Mouse (Mus musculus) hindbrain, embryonic 14.5 days (tissue): ENCODE results near the gene Efr3b. TPM values are rescaled to one million over a fixed set of nuclear protein-coding genes. Genes with fewer than 3 reads are reported as not detected.
A peak's percentile ranks its signal among the peaks of the same experiment; 100 is the strongest.

Experiments used
- ATAC-seq: fragments of 200-750 bp; cut with Nextera tagmentation; 2 replicates; pipeline ENCODE4 v1.8.0; 2017; ENCODE audit warnings: moderate number of reproducible peaks, mild to moderate bottlenecking, moderate TSS enrichment, moderate library complexity; ENCODE audit not compliant: low FRiP score
- DNase-seq: peaks from one replicate; pipeline ENCODE4 v3.0.0-alpha.2; 2015; ENCODE audit warnings: low spot score
- H3K27ac ChIP-seq: fragments of 300-500 bp; sonication (generic); 2 replicates; pipeline ENCODE4 v1.5.1; 2014; ENCODE audit warnings: mild to moderate bottlenecking, moderate library complexity
- H3K27me3 ChIP-seq: fragments of 300-500 bp; sonication (generic); 2 replicates; pipeline ENCODE4 v1.6.1; 2014; ENCODE audit warnings: mild to moderate bottlenecking, low read length, mixed read lengths; ENCODE audit not compliant: control insufficient read depth, insufficient read depth
- H3K36me3 ChIP-seq: fragments of 300-500 bp; sonication (generic); replicated peaks from 2 replicates; pipeline ENCODE4 v1.6.1; 2014; ENCODE audit not compliant: control insufficient read depth, insufficient read depth
- H3K4me1 ChIP-seq: fragments of 300-500 bp; sonication (generic); replicated peaks from 2 replicates; pipeline ENCODE4 v1.6.1; 2014; ENCODE audit warnings: antibody characterized with exemption, low read length, mixed read lengths; ENCODE audit not compliant: control insufficient read depth, insufficient read depth
- H3K4me2 ChIP-seq: fragments of 300-500 bp; sonication (generic); replicated peaks from 2 replicates; pipeline ENCODE4 v1.6.1; 2014; ENCODE audit warnings: mild to moderate bottlenecking, moderate library complexity
- H3K4me3 ChIP-seq: fragments of 300-500 bp; sonication (generic); replicated peaks from 2 replicates; pipeline ENCODE4 v1.5.1; 2014; ENCODE audit warnings: mild to moderate bottlenecking, low read length
- H3K9ac ChIP-seq: fragments of 300-500 bp; sonication (generic); 2 replicates; pipeline ENCODE4 v1.6.1; 2014
- H3K9me3 ChIP-seq: fragments of 300-500 bp; sonication (generic); 2 replicates; pipeline ENCODE4 v1.6.1; 2016; ENCODE audit warnings: low read length; ENCODE audit not compliant: control insufficient read depth
- WGBS: fragments of 180-500 bp; shearing (Covaris S2); extraction: QIAGEN DNeasy Blood & Tissue Kit; methylation state at CpG from one replicate; pipeline ENCODE4 v1.1.7; 2014; 5-methylcytosine and 5-hydroxymethylcytosine counted together
- polyA plus RNA-seq: library from polyadenylated mRNA; unstranded; fragments of >200 nt; fragmentation: Nextera tagmentation; extraction: Ambion mirVana; gene quantifications from 2 replicates; pipeline ENCODE4 v1.2.1, GENCODE M21; 2014

Gene Efr3b
- polyA plus RNA-seq, 1 experiment from 2014 or later, result 35.9 TPM

DNA sequence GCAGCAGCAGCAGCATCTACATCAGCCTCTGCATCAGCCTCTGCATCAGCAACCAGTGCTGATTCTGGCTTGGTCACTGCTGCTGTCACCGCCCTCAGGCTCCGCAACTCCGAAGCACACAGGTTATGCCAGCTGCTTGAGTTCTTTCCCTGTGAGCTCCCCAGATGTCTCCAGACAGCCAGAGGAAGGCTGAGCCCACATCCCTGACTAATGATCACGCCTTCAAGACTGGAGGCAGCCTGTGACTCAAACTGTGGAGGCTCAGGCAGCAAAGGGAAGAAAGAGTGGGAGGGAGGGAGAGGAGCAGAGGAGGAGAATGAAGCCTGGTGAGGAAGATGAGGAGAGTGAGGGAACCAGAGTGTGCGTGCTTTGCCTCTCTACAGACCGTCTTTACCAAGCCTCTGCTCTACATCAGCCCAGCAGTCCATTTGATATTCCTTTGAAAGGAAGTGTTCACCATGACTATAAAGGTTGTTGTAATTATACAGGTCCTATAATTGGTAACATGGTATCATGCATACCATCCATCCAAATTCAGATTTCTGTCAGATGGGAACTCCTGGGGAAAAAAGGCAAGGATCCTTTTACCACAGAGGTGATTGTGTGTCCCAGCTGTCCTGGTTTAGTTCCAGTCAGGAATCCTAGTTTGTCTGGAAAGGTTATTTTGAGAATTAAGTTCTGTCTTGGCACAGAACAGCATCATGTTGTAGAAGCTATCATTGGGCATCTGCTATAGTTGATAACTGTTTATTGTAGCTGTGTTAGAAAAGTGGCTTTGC is 28.2 kb upstream of the Efr3b start:
- no peaks in the 10 kb centered on the region for H3K27me3 ChIP-seq
- H3K4me2 ChIP-seq, result no peak overlapping the region
- no peaks in the 10 kb centered on the region for H3K9me3 ChIP-seq
- no peak for ATAC-seq
- peak overlapping the region; percentile 31; the same call in 1 of the 2 replicates for H3K9ac ChIP-seq
- no peak for DNase-seq
- H3K27ac ChIP-seq, result no peak overlapping the region
- H3K4me1 ChIP-seq, result no peaks in the 10 kb centered on the region
- no peaks in the 10 kb centered on the region for H3K36me3 ChIP-seq
- H3K4me3 ChIP-seq, result no peak overlapping the region
- 73% methylated on average over 6 of the region's 6 CpGs for WGBS

DNA sequence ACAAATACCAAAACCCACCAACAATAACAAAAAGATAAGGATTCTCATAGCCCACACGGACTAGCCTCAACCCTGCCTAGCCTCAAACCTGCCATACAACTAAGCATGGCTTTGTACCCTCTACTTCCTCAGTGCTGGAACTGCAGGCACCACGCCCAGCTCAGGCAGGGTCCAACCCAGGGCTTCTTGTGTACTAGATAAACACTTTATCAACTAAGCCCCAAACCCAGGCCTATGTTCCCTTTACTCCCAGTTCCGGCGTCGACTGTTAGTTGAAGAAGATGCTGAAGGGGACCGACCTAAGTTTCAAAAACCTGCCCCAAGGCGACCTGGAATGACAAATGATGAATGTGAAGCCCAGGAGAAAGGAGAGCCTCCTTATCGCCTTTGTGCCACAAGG is 27.2 kb upstream of the Efr3b start:
- no peaks in the 10 kb centered on the region for H3K9me3 ChIP-seq
- no peaks in the 10 kb centered on the region for H3K4me1 ChIP-seq
- ATAC-seq (no peak), DNase-seq (no peak)
- H3K4me3 ChIP-seq, result no peak overlapping the region
- H3K36me3 ChIP-seq, result no peaks in the 10 kb centered on the region
- H3K9ac ChIP-seq, result 0 out of 2 replicates have a peak overlapping the region, but pooled peaks have one; percentile 31
- no peaks in the 10 kb centered on the region for H3K27me3 ChIP-seq
- H3K27ac ChIP-seq, result no peak overlapping the region
- 80% methylated on average over 8 of the region's 8 CpGs for WGBS
- no peak overlapping the region for H3K4me2 ChIP-seq

DNA sequence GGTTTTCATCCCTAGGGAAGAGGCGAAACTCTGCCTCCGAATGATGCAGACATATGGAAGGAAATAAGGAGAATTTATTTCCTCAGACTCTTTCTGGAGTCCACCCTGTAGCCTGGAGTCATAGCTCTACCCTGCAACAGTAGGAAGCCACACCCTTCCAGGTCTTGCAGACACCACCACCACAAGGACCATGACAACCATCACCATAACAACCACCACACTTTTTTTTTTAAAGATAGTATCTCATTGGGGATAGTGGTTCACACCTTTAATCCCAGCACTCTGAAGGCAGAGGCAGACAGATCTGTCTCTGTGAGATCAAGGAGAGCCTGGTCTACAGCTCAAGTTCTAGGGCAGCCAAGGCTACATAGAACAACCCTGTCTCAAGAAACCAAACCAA is 26.8 kb upstream of the Efr3b start:
- WGBS, result 98% methylated on average over 2 of the region's 2 CpGs

DNA sequence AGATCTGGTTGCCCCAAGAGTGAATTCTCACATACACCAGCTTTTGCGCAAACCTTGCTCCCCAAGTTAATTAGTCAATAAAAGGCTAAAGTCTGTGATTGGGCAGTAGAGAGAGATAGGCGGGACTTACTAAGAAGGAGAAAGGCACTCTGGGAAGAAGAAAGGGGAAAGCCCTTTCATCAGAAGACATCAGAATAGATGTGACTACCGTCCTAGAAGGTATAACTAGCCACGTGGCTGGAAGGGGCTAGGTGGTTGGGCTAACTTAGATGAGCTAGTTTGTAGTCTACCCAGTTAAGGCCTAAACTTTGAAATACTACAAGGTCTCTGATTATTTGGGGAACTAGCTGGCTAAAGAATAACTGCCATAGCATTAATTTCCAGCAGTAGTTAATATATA is 21.0 kb upstream of the Efr3b start:
- DNase-seq (no peak), ATAC-seq (no peak)
- H3K9ac ChIP-seq, result no peak overlapping the region
- no peaks in the 10 kb centered on the region for H3K4me1 ChIP-seq
- no peak overlapping the region for H3K27ac ChIP-seq
- WGBS, result 89% methylated on average over 4 of the region's 4 CpGs
- H3K27me3 ChIP-seq, result no peaks in the 10 kb centered on the region
- H3K9me3 ChIP-seq, result no peaks in the 10 kb centered on the region
- H3K4me2 ChIP-seq, result no peak overlapping the region
- H3K36me3 ChIP-seq, result no peaks in the 10 kb centered on the region
- no peak overlapping the region for H3K4me3 ChIP-seq

More for the DNA sequence above, 26.8 kb upstream of the Efr3b start:
- H3K4me3 ChIP-seq, result no peak overlapping the region
- no peak overlapping the region for H3K9ac ChIP-seq
- ATAC-seq (no peak), DNase-seq (no peak)
- H3K4me1 ChIP-seq, result no peaks in the 10 kb centered on the region
- H3K4me2 ChIP-seq, result no peak overlapping the region
- H3K27ac ChIP-seq, result no peak overlapping the region
- H3K27me3 ChIP-seq, result no peaks in the 10 kb centered on the region
- no peaks in the 10 kb centered on the region for H3K36me3 ChIP-seq
- H3K9me3 ChIP-seq, result no peaks in the 10 kb centered on the region

DNA sequence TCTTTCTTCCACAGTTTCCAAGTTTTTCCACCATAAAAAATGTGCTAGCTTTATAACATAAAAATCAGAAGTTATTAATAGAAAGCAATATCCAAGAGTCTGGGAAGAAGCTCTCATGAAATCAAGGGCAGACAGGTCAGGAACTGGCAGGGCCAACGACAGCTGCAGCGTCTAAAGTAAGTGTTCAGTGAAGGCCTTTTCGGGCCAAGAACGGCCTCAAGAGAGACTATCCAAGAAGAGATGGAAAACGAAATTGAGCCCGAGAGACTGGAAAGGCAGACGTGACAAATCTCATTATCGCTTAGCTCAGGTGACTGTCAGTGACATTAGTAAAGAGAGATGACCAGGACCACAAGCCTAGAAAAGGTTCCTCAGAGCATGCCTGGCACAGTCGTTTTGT is 19.6 kb upstream of the Efr3b start:
- Histone ChIP-seq H3K27me3 (no peaks in the 10 kb centered on the region), H3K36me3 (no peaks in the 10 kb centered on the region), H3K4me2 (no peak overlapping the region), H3K9me3 (no peaks in the 10 kb centered on the region), H3K4me1 (no peaks in the 10 kb centered on the region), H3K27ac (no peak overlapping the region), H3K9ac (no peak overlapping the region), H3K4me3 (no peak overlapping the region)
- no peak for ATAC-seq
- DNase-seq, result no peak
- WGBS, result 66% methylated on average over 9 of the region's 9 CpGs

DNA sequence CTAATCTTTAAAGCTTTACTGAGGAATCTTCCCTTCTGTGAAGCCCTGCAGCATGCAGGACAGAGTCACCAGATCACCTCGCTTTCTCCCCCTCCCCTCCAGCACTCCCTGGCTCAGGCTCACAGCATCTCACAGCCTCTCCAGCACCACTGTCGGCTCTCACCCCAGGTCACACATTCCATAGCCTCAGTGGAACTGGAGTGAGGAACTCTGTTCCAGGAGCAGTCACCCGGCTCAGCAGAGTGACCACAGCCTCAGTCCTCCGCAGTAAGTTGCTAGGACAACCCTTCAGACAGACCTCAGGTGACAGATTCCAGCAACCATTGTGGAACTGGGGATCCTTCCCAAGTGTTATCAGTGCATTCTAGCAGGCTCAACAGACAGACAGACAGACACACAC is 16.1 kb upstream of the Efr3b start:
- no peaks in the 10 kb centered on the region for H3K4me1 ChIP-seq
- H3K4me3 ChIP-seq, result no peak overlapping the region
- 43% methylated on average over 4 of the region's 4 CpGs for WGBS
- DNase-seq (no peak), ATAC-seq (no peak)
- H3K27me3 ChIP-seq, result no peaks in the 10 kb centered on the region
- no peaks in the 10 kb centered on the region for H3K9me3 ChIP-seq
- no peaks in the 10 kb centered on the region for H3K36me3 ChIP-seq
- H3K9ac ChIP-seq, result no peak overlapping the region
- H3K4me2 ChIP-seq, result no peak overlapping the region
- no peak overlapping the region for H3K27ac ChIP-seq

DNA sequence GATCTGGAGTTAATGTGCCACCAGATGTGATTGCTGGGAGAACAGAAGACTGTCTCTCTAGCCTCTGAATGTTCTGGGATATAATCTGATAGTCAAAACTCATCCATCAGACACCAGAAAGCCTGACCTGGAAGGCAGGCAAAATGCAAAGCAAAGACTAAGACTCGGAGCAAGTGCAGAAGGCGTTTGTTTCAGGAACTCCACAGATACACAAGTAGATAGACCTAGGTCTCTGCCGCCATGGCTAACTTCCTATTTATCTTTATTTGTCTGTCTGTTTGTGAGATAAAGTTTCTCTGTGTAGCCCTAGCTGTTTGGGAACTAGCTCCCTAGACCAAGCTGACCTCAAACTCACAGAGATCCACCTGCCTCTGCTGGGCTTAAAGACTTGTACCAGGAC is 14.9 kb upstream of the Efr3b start:
- ATAC-seq, result no peak

DNA sequence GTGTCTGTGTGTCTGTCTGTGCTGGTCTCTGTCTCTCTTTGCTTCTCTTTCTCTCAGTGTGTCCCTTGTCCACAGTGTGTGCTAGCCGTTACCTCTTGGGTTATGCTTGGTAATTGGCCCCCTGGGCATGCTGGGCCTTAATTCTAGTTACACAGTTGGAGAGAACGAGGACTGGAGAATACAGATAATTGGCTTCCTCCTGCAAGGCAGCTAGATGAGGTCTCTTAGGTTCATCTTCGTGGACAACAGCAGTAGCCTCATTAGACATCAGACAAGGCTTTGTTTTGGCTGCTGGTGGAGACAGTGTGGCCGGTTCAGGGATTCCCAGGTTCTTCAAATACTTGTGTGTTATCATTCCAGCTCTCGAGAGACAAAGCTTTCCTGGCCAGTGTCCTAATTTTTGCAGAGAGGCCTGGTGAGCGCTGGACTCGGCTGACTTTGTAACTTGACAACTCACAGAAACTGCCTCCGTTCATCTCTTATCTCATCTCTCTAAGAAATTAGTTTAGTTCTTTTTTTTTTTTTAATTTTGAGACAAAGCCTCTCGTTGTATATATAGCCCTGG is 12.2 kb upstream of the Efr3b start:
- H3K9ac ChIP-seq, result no peak overlapping the region
- 74% methylated on average over 9 of the region's 9 CpGs for WGBS
- no peak for DNase-seq
- H3K4me3 ChIP-seq, result no peak overlapping the region
- no peak for ATAC-seq
- no peak overlapping the region for H3K4me2 ChIP-seq
- no peaks in the 10 kb centered on the region for H3K27me3 ChIP-seq
- no peaks in the 10 kb centered on the region for H3K9me3 ChIP-seq
- no peaks in the 10 kb centered on the region for H3K4me1 ChIP-seq
- no peak overlapping the region for H3K27ac ChIP-seq
- no peaks in the 10 kb centered on the region for H3K36me3 ChIP-seq

More for the DNA sequence above, 14.9 kb upstream of the Efr3b start:
- 87% methylated on average over 3 of the region's 3 CpGs for WGBS
- Histone ChIP-seq H3K27me3 (no peaks in the 10 kb centered on the region), H3K9me3 (no peaks in the 10 kb centered on the region), H3K4me1 (no peaks in the 10 kb centered on the region), H3K4me3 (no peak overlapping the region), H3K27ac (no peak overlapping the region), H3K9ac (no peak overlapping the region), H3K36me3 (no peaks in the 10 kb centered on the region), H3K4me2 (no peak overlapping the region)
- no peak for DNase-seq

DNA sequence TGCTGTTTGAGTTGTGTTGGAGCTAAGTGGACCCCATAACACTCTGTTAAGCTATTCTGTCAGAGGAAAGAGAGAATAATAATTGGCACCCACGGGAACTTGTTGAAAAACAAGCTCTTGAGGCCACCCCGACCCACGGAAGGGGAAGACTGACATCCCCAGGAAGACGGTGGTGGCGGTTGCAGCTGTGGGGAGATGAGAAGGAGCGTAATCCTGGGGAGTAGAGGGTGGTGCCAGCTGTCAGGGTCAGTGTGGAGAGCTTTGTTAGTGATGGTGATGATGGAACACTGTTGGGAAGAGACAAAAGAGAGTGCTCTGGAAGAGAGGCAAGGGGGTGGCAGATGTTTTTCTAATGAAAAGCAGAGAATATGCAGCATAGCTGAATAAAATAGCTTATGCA is 9.3 kb upstream of the Efr3b start:
- Histone ChIP-seq H3K9ac (no peak overlapping the region), H3K4me3 (no peak overlapping the region), H3K4me1 (no peaks in the 10 kb centered on the region), H3K4me2 (no peak overlapping the region), H3K27ac (no peak overlapping the region), H3K9me3 (no peaks in the 10 kb centered on the region), H3K36me3 (no peaks in the 10 kb centered on the region), H3K27me3 (no peaks in the 10 kb centered on the region)
- ATAC-seq (no peak), DNase-seq (no peak)
- 27% methylated on average over 6 of the region's 6 CpGs for WGBS
